Mouse (Mus musculus) small intestine, adult 2 months (tissue): ENCODE results near the gene Eif4g3.

Experiments used
- CTCF ChIP-seq: fragments of 200-500 bp; IDR thresholded peaks from 2 replicates; pipeline ENCODE4 v1.5.1; 2012; ENCODE audit warnings: low read depth, mild to moderate bottlenecking, control low read depth, inconsistent platforms, low read length, moderate library complexity, mixed read lengths; ENCODE audit not compliant: insufficient replicate concordance, insufficient read length; ENCODE audit errors: extremely low read depth
- POLR2A ChIP-seq: fragments of 200-500 bp; IDR thresholded peaks from 2 replicates; pipeline ENCODE4 v1.6.1; 2012; ENCODE audit warnings: low read depth, mild to moderate bottlenecking, control low read depth, inconsistent platforms, low read length, moderate library complexity

DNA sequence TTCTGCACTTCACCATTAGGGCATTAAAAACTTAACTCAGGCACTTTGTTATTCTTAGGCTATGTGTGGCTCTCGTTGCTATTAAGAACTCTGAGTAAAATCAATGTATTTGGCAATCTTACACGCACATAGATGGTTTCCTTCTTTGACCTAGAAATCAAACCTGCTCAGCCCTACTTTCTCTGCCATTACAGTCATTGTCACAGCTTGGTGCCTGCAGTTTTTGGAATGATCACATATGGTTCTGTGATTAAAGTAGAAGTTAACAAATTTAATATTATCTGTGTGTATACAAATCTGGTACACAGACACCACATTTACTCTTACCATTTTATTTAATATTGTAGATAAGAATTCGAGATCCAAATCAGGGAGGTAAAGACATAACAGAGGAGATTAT is 112.1 kb downstream of the Eif4g3 start:
- TF ChIP-seq POLR2A (no peak), CTCF (no peak)
